Mouse (Mus musculus): Measurements from ENCODE around the gene Cdk2ap1.

- TF ChIP-seq POLR2A (IDR thresholded peaks at IDR 0.05; ENCODE audit: control insufficient read depth, low read depth, low read length) (no peak), CTCF (IDR thresholded peaks at IDR 0.05; ENCODE audit: control insufficient read depth, insufficient read depth, insufficient replicate concordance, low read depth, low read length) (no peak)
These were observed 13.7 kb downstream of the Cdk2ap1 start for GRCm38 (mm10) chr5:124349196-124349595.
